Mouse (Mus musculus) thymus, adult 18-20 months (tissue): ENCODE measurements around the gene Patl2.
A peak's percentile ranks its signal among the peaks of the same experiment; 100 is the strongest.

Experiments used
- DNase-seq, 2 experiments: peaks; one replicate each; pipeline ENCODE4 v3.0.0; 2022; ENCODE audit warnings: mixed read lengths in 2 of 2

The Patl2 gene

DNA sequence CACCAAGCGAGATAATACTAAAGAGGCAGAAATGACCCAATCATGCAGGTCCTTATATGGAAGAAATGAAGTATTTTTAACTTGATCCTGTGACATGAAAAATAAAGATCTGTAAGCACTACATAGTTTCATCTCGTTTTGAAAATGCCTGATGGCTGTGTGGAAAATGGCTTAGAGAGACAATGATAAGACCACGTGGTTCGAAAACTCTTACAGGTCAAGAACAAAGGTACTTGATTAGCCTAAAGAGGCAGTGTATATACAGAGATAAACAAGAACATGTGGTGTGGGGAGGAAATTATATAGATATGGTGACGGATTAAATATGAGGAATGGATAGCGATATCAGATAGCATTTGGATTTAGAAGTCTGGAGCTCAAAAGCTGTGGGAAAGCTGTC, 14.7 kb downstream of the Patl2 start:
- no peak for DNase-seq

DNA sequence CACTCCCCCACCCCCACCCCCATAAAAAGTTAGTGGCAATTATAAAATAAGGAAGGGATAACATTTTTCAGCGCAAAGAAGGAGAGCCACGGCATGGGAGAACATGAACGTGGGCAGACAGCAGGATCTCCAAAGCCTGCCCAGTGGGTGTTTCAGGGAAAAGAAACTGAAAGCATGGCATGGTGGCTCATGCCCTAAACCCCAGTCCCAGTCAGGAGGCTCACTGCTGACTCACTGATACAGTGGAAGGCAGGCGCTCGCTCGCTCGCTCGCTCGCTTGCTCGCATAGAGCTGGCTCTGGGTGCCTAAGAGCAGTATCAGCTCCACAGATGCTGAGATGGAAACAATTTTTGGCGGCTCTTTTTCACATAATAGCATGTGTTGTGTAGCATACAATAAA, 21.7 kb downstream of the Patl2 start:
- DNase-seq, result no peak

DNA sequence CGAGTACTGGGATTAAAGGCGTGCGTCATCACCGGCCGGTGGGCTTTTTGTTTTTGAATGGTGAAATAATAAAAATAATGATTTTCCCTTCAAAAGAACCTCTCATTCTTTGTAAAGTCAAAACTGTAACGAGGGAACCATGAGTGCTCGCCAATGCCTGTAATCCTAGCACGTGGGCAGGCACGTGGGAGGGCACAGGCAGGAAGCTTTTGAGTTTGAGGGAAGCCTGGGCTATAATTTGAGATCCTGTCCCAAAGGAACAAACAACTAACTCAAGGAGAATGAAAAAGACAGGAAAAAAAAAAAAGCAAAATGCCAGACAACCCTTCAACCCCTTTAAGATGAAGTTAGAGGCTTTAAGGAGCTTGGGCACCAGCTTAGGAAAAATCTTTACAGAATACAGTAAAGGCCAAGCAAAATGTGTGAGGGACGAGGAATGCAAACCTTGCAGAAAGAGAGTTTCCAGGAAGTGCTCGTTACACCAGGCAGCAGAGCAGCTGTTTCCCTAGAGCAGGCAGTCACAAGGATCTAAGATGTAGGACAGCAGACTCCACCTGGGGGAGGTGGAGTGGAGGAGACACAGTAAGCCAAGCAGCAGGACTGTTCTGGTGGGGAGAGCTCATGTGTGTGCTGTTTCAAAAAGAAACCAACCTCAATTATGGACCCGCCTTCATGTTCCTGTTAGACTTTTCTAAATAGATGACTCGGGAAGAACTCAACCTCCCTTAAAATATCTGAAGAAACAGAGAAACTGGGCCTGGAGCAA, 22.4 kb downstream of the Patl2 start:
- DNase-seq, result no peak

DNA sequence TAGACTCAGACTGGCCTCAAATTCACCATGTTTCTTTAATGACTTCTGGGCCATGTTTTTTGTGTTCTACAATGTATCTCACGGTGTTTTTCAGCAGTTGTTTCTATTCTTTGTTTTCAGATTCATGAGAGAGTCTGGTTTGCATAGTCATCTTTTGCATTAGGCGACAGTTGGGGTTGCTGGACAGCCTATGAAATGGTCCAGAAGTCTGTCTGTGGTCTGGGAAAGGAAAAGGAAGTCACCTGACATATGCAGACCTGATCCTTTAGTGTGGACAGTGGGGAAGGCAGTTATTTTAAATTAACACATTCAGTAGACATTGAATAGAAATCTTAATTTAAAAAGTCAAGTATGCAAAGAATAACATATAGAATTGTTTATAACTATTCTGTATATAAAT, 23.5 kb downstream of the Patl2 start:
- DNase-seq, result no peak

DNA sequence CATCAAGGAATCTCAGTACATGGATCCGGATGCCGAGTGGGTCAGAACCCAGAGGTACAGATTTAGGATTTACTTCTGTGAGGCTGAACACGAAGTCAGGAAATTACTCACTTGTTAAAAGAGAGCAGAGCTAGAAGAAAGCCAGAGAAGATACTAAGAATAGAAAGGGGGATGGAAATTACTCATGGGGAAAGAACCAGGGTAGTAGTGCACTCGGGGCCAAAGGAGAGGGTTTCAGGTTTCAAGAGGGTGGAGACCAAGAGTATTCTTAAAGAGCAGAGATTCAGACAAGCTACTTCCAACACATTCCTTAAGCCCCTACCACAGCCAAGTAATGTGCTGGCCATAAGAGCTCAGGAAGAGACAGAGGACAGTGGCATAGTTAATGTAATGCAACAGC, 24.4 kb downstream of the Patl2 start:
- no peak for DNase-seq

DNA sequence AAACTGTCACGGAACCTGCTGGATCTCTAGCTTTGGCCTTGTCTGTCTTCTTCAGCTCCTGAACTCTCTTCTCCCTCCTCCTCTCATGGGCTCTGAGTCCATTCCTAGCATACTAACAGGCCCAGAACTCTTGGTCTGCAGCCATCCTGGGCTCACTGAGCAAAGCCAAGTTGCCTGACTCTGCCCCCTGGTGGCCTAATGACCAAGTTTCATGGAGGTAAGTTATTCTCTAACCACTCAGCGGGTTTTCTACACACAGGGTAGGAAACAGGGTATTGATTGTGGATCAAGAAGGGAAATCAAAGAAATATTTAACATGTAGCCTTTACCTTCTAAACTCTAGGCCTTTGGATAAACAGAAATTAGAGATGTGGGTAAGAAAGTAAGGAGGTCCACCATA, 25.3 kb downstream of the Patl2 start, which contains the start of gene Trim69:
TSS of gene Trim69 (plus strand) at position 21 of the 400 bp plus-strand sequence.
- DNase-seq, result peak; percentile 38 to 57

DNA sequence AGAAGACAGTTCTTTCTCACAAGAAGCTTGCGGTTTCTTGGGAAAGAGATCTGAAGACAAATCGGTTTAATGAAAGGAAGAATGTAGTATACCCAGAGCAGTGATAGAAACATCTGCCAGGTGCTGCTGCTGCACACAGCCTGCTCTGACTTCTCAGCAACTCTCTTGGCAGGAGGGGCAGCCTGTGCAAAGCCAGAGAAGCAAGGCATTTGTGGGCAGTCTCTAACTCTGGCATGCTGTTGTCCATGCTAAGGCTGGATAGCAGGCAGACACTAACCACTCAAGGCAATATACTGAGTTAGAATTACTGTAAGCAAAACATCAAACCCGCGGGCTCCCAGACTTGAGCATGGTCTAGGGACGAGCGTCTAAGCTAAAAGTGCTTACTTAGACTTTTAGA, 26.3 kb downstream of the Patl2 start:
- DNase-seq, result no peak

DNA sequence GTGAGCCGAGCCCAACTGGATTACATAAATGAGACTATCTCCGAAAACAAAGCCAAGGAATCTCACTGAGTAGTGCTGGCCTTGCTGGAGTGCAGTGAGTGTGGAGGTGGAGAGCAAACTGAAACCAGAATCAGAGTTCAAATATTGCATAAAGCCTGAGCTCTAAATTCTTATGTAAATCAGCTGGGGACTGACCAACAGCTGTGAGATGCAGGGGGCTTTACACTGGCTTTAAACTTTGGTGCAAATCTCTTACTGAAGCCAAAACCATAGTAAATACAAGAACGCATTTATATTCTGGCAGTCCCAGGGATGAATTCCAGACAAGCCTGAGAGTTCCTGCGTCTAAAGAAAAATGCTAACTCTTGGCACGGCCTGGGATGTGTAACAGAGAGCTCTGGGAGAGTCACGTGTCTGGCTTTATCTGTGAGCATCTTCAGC, 27.6 kb downstream of the Patl2 start:
- no peak for DNase-seq

DNA sequence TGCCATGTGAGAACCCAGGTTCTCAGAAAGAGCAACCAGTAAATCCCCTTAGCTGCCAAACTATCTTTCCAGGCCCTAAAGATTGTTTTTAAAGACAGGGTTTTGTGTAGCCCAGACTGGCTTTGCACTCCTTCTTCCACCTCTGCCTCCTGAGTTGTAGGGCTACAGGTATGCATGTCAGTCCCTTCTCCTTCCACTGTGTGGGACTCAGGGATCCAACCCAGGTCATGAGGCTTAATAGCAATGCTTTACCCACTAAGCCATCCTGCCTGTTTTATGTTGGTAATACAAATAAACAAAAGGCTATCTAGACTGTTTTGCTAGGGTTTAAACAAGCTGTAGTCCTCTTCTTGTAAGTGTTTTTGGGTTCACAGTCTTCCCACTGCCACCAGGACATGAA, 28.4 kb downstream of the Patl2 start:
- no peak for DNase-seq

DNA sequence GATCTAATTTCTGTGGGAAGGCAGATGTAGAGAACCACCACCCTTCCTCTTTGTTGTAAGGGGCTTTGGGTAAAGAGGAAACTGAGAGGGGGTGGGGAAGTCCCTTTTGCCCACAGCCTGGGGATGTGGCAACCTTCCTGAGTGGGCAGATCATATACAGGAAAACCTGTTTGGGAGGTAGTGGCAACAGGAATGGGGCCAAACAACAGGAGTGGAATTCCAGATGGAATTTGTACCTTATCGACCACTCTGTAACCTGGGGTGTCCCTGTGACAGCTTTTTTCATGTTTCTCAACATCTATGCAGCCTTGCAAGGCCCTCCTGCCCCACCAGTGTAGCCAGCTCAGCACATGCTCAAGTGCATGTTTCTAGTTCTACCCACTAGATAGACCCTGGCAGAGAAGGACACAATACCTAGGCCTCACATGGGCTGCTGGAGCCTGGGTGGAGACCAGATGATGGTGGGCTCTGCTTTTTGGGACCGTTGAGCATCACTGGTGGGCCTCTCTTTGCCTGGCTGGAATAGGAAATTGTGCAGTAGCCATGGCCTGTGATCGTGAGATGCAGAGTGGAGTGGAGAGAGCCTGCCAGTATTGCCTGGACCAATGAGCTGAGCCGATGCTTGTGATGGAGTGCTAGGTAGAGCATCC, 29.8 kb downstream of the Patl2 start:
- DNase-seq, result no peak

DNA sequence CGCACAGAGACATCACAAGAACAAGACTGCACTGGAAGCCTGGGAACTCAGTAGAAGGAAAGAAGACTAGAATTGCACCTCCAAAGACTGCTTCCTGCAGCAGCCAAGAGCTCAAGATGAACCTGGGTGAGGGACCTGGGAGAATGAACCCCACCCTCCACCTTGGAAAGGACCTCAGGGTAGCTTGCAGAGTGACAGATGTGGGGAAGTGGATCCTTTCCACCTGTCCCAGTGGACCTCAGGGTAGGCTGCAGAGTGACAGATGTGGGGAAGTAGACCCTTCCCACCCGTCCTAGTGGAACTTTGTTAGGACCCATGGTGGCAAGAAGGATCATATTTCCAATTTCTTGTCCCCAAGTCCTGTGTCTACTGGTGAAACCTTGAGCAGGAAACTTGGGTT, 30.7 kb downstream of the Patl2 start:
- DNase-seq, result no peak

DNA sequence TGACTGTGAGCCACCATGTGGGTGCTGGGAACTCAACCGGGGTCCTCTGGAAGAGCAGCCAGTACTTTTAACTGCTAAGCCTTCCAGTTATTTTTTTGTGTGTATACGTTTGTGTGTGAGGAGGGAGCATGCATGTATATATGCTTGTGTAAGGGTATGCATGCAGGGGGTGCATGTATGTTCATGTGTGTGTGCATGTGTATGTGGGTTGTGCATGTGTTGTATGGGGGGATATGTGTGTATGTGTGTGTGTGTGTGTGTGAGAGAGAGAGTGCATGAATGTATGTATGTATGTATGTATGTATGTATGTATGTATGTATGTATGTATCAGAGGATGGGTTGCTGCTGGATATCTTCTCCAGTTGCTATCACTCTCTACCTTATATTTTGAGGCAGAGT, 31.5 kb downstream of the Patl2 start:
- no peak for DNase-seq

DNA sequence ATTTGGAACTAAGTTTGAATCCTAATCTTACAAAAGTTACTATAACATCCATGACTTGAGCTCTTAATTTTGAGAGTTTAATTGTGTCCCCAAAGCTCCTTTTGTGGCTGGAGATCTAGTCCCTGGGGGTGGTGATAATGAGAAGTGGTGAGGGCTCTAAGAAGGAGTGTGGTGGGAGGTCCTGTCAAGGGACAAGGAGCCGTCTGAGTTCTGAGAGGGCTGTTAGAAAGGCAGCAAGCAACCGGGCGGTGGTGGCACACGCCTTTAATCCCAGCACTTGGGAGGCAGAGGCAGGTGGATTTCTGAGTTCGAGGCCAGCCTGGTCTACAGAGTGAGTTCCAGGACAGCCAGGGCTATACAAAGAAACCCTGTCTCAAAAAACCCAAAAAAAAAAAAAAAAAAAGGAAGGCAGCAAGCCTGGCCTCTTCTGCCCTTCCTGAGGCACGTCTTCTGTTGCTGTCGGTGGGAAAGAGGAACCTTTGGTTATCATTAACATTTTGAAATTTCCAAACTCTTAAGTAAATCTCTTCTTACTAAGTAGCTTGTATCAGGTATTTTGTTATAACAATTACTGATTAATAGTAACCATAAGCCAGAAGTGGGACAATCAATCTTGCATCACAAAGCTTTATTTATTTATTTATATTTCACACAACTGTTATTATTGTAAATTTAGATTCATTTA, 32.2 kb downstream of the Patl2 start:
- DNase-seq, result no peak

DNA sequence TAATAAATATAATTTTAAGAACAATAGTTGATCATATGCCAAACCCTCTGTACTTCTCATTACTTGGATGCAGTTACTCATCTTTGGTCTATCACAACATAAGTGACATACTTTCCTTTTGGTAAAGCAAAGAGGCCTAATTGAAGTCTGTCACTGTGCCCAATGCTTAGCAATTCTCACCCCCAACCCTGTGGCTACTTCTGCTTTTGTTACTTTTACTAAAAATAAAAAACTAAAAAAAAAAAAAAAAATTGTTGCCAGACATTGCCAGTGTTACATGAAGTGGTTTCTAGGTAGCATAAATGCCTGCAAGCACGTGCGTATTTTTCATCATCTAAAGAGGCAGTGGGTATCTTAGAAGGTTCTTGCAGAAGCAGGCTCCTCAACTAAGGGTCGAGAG, 33.1 kb downstream of the Patl2 start:
- no peak for DNase-seq

DNA sequence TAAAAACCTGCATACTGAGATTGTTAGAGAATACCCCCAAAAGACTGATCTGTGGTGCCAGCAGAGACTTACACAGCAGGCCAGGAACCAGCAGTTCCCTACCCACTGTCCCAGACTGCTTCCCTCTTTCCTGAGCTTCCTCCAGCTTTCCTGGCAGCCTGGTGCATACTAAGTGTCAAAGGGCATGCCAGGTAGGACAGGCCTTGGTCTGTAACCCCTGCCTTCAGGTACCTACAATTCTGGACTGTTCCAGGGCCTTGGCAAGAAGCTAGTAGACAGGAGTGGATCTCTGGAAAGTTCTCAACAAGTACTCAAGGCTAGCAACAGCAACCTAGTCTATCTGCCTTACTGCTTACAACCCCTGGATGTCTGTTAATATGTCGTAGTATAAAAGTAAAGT, 34.8 kb downstream of the Patl2 start:
- DNase-seq, result no peak

DNA sequence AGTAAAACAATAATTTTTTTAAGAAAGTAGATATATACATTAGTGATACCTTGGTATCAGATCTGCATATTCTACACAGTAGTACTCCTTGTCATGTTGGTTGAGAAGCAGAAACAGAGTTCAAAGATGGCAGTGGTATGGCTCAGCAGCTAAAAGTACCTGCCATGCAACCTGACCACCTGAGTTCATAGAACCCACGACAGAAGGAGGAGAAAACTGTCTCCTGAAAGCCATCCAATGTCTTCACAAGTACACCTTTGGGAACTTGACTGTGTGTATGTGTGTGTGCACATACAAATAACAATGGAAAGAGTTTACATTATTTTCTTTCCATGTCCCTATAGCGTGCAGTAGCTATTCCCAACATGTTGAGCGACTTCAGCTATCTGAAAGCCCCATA, 36.3 kb downstream of the Patl2 start:
- DNase-seq, result no peak

DNA sequence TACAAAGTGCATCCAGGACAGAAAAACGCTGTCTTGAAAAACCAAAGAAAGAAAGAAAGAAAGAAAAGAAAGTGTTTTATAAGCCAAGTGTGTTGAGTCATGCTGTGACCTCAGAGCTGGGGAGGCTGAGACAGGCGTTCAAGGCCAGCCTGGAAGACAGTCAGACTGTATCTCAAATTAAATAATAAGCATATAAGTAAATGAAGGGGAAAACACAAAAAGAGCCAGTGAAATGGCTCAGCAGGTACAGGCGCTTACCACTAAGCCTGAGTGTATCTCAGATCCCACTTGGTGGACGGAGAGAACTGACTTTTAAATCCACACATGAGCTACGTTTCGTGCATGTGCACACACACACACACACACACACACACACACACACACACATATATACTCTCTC, 36.7 kb downstream of the Patl2 start:
- DNase-seq, result no peak

DNA sequence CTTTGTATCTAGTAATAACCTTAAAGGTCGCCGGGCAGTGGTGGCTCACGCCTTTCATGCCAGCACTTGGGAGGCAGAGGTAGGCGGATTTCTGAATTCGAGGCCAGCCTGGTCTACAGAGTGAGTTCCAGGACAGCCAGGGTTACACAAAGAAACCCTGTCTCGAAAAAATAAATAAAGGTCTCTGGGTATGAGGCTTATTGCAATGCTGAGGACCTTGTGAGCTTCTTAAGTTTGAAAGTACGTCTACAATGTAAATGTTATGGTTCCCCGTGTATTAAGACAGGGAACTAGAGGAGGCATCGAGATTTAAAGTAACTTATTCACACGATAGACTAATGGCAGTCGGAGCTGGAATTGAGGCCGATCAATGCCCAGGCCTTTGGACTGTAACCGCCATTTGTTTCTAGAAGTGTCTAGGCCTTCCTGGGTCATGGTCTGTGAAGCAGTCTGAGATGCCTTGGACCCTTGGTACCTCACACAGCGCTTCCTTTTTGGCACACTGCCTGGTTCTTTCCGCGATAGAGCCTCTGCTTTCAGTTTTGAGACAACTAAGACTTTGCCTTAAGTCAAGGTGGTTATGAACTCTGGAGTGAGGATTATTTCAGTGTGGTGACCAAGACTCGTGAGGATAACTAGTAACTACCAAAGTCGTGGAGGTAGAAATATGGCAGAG, 37.6 kb downstream of the Patl2 start:
- DNase-seq, result peak; percentile 59 to 71

DNA sequence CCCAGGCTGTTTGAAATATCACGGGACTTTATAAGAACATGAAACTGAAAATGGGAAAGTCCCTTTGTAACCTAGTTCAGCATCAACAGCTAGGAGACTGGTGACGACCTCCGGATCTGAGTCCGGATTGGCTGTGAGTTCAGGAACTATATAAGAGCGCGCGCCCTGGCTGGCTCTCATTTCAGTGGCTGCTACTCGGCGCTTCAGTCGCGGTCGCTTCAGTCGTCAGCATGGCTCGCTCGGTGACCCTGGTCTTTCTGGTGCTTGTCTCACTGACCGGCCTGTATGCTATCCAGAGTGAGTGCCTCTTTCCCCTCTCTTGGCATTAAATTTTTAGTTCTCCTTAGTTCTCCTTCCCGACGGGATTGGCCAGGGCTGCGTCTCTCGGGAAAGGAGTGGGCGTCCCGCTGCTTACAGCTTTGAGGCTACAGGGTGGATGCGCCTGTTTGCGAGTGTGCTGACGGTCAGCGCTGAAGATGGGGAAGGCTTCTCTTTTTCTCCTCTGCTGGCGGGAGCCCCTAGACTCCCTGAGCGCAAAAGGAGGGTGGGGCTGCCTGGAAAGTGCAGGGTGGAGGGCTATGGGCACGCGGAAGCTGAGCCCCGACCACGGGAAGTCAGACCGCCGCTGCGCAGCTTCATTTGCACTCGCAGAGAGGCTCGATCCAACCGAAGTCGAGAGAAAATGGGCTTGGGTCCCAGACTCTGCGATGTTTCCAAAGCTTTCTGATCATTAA, 38.3 kb downstream of the Patl2 start, which contains the start of gene B2m:
TSS of gene B2m (plus strand) at position 179 of the 734 bp plus-strand sequence.
- DNase-seq, result peak; percentile 83 to 90

DNA sequence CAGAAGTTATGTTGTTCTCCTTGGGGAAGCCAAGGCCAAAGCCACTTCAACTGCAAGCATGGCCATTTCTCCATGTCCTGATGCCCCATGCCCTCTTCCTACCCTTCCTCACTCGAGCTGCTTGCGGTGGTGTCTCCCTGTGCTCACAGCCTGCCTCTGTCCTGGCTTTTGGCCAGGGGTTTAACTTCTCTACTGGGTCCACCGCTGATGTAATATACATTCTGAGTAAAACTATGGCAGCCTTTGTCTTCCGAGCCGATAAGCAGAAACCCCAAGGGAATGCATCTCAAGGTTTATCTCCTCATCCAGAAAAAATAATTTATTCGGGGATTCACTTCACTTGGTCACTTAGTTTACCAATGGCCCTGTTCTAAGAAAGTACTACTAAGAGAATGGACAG, 39.3 kb downstream of the Patl2 start:
- no peak for DNase-seq

DNA sequence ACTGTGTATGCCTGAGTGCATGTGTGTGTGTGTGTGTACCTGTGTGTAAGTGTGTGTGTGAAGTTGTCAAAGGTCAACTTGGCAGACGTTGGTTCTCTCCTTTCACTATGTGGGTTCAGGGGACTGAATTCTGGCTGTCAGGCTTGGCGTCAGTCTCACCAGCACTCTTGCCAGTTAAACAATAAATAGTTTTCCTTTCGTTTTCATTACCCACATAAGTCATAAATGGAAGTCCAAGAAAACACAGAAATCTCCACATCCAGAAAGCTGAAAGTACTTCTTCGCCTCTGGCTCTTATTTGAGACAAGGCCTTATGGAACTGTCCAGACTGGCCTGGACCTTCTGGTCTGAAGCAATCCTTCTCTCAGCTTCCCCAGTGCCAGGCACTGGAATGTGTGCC, 40.2 kb downstream of the Patl2 start:
- DNase-seq, result no peak

DNA sequence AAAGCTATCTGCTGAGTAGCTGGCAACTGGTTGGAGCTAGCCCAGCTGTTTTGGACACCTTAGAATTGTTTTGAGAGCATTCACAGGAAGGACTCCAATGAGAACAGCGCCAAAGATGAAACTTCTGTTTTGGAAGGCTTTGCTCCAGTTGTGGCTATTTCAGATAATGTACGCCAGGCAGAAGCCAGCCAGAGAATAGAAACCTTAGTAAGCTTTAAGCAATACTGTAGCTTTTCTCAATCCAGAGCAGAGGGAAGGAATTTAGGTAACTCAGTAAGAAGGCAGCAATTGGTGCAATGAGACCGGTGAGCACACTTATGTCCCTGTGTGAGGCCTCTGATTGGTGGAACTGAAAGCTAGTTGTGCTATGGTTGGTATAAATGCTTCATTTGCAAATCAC, 42.9 kb downstream of the Patl2 start:
- no peak for DNase-seq
